Mouse (Mus musculus): ENCODE measurements around the gene Olfr284. TPM values are rescaled to one million over a fixed set of nuclear protein-coding genes. Genes with fewer than 3 reads are reported as not detected.
A peak's percentile ranks its signal among the peaks of the same experiment; 100 is the strongest.

Gene Olfr284
- not detected for total RNA-seq (2021)
- long read RNA-seq, experiment 1, result 0 reads
- long read RNA-seq, experiment 2, result 0 reads

DNA sequence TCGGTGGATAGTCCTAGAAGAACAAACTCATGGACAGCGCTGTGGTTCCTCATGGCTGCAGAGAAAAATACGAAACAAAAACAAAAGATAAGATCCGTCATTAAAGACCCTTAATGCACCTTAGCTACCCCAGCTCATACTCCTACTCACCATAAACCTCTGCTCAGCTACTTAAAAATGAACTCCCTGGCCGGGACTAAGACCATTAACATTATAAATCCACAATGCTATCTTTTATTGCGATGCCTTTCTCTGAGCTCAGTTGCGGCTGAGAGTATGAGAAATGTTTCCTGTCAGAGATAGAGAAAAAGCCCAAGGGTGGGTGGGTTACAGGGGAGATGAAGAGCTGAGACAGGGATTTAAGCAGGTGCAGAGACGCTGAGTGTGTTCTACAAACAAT lies at the start of gene Olfr284:
TSS of gene Olfr284 (minus strand) at position 101 of the 400 bp plus-strand sequence.
- intact Hi-C loops (cut with DNase I), result no loop called here
- no peak for DNase-seq (ENCODE audit: low spot score in 2 of 2)

GRCm38 (mm10) chr15:98389796-98390195 lies 49.0 kb upstream of the Olfr284 start:
- intact Hi-C loops (cut with DNase I), result loop anchor here (5.0 kb wide), 2 partner anchors 207 to 302 kb away; no protein-coding TSS in a partner anchor
- peak; percentile 72 to 73 for DNase-seq (ENCODE audit: low spot score in 2 of 2)

DNA sequence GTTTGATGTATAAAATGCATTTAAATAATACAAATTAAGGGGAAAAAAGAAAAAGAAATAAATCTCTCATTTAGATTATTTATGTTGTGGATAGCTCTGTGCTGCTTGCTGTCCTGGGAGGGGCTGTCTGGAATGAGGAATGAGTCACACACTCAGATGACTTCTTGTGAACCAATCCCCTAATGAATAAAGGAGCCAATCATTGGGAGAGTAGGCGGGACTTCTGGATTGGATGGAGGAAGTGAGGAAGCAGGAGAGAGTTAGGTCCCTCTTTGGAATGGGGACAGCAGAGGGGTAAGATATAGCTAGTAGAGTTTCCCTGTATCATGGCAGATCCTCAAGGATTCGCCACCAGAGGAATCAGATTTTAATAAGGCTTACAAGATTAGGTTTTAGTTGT lies 46.8 kb upstream of the Olfr284 start:
- intact Hi-C loops (cut with DNase I), result no loop called here
- DNase-seq (ENCODE audit: low spot score in 2 of 2), result no peak

- no peak for DNase-seq (ENCODE audit: low spot score in 2 of 2)
- intact Hi-C loops (cut with DNase I), result no loop called here
Measured at GRCm38 (mm10) chr15:98380846-98381245, 40.1 kb upstream of the Olfr284 start, which contains the start of gene Olfr283. Olfr283 (minus strand) TSS chr15:98380946.

GRCm38 (mm10) chr15:98378209-98378608 lies 37.4 kb upstream of the Olfr284 start:
- intact Hi-C loops (cut with DNase I), result no loop called here
- no peak for DNase-seq (ENCODE audit: low spot score in 2 of 2)

DNA sequence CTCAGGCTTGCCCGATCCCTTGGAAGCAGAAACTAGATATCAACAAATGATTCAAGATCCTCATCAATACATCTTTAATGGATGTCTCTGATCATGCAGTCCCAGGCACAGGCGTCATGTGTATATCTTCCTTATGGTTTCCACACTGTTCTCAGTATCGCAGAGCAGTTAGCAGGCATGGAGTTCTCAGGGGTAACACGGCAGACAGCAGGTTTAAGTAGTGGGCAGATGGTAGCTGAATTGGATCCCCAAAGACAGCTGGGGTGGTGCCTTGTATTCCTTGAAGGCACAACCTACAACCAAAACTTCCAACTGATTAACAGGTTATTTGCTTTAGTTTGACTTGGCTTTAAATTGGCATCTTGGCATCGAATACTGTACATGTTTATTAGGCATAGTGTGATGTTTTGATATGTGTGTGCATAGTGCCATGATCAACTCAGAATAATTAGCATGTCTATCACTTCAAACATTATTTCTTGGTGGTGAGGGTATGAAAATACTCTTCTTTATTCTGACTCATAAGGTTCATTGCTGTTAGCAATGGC lies 23.5 kb downstream of the Olfr284 start, which contains the start of gene Olfr285:
TSS of gene Olfr285 (minus strand) at position 177 of the 548 bp plus-strand sequence.
- intact Hi-C loops (cut with DNase I), result no loop called here
- DNase-seq (ENCODE audit: low spot score in 2 of 2), result no peak

GRCm38 (mm10) chr15:98315703-98316102 lies 25.1 kb downstream of the Olfr284 start:
- DNase-seq (ENCODE audit: low spot score in 2 of 2), result no peak
- intact Hi-C loops (cut with DNase I), result no loop called here

DNA sequence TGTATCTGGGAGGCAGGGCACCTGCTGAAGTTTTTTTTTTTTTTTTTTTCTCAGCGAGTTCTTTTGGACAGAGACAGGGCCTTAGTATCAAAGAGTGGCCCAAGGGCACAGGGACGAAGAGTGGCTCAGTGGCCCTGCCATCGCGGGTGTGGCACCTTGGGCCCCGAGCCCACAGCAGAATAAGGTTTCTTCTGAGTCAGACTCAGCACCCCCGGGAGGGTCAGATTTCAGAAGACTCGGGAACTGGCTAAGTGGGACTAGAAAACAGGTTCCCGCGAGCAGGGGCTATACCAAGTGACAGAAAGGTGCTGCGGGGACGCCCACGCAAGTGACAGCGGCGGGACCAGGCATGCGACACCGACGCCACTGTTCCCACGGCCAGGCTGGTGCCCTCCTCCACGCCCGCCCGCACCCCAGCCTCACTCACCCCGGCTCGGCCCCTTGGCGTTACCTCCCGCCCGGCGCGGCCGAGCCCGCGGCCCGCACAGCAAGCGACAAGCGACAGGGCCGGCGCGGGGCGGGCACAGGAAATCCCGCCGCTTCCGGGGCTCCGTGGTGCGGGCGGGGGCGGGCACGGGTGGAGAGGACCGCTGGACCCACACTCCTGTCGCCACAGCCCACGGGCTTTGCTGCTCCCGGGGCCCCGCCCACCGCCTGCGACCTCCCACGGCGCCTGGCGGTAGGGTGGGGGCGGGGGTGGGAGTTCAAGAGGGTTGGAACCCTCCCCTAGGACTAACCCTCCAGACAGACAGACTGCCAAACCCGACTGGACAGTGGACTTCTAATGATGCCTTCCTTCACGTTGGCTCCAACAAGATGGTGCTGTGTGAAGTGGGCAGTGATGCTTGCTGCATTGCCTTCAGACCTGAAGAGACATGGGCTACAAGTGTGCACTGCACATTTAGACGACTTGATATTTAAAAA lies 44.9 kb downstream of the Olfr284 start, which contains the start of gene Zfp641:
TSS of gene Zfp641 (minus strand) at position 534 of the 924 bp plus-strand sequence.
- intact Hi-C loops (cut with DNase I), result loop anchor here (10.0 kb wide), 1 partner anchor 111 kb away; no protein-coding TSS in a partner anchor
- DNase-seq (ENCODE audit: low spot score in 2 of 2), result peak; percentile 39 to 51

GRCm38 (mm10) chr15:98293651-98294050 lies 47.1 kb downstream of the Olfr284 start:
- DNase-seq (ENCODE audit: low spot score in 2 of 2), result no peak
- intact Hi-C loops (cut with DNase I), result loop anchor here (10.0 kb wide), 1 partner anchor 109 kb away; no protein-coding TSS in a partner anchor

Other genes with a start within 250 kb of the Olfr284 start
- gene Pfkm, start 248.4 kb downstream of the Olfr284 start, total RNA-seq (2021), result 100 to 1,000 TPM; 349 to 369 TPM
- gene Senp1, start 247.2 kb downstream of the Olfr284 start, total RNA-seq (2021), result 10 to 100 TPM; 11.8 to 13.7 TPM
- 10 to 100 TPM; 43.4 to 45.4 TPM for gene Asb8, start 175.4 kb downstream of the Olfr284 start, total RNA-seq (2021)
- 10 to 100 TPM; 28.3 TPM for gene Ccdc184, start 173.8 kb downstream of the Olfr284 start, total RNA-seq (2021)
- not detected for gene Olfr288, start 145.4 kb downstream of the Olfr284 start, total RNA-seq (2021)
- not detected for gene Gm44579, start 120.0 kb downstream of the Olfr284 start, total RNA-seq (2021)
- gene Olfr287, start 119.9 kb downstream of the Olfr284 start, total RNA-seq (2021), result 1 to 10 TPM; 1.8 to 2.4 TPM
- gene Olfr286, start 106.5 kb downstream of the Olfr284 start, total RNA-seq (2021), result not detected
- not detected for gene H1fnt, start 83.7 kb downstream of the Olfr284 start, total RNA-seq (2021)
- 1 to 10 TPM; 6.9 to 7.0 TPM for gene Zfp641, start 44.8 kb downstream of the Olfr284 start, total RNA-seq (2021)
- gene Olfr285, start 23.6 kb downstream of the Olfr284 start, total RNA-seq (2021), result not detected
- gene Olfr283, start 40.0 kb upstream of the Olfr284 start, total RNA-seq (2021), result not detected
- gene Olfr282, start 90.2 kb upstream of the Olfr284 start, total RNA-seq (2021), result not detected
- gene Olfr281, start 111.6 kb upstream of the Olfr284 start, total RNA-seq (2021), result not detected
- gene OR5BS1P, start 128.9 kb upstream of the Olfr284 start, total RNA-seq (2021), result not detected
- not detected for gene Lalba, start 141.7 kb upstream of the Olfr284 start, total RNA-seq (2021)
- gene Olfr279, start 151.4 kb upstream of the Olfr284 start, total RNA-seq (2021), result under 1 TPM in 1 of 2 experiments, not detected in 1; 0.11 TPM
- 10 to 100 TPM; 59.5 to 61.0 TPM for gene Kansl2, start 193.3 kb upstream of the Olfr284 start, total RNA-seq (2021)
- gene Ccnt1, start 229.9 kb upstream of the Olfr284 start, total RNA-seq (2021), result 10 to 100 TPM; 40.5 to 45.3 TPM
- gene 4930415O20Rik, start 230.0 kb upstream of the Olfr284 start, total RNA-seq (2021), result not detected